Mouse (Mus musculus): ENCODE data around the gene Nrsn1. TPM values are rescaled to one million over a fixed set of nuclear protein-coding genes. Genes with fewer than 3 reads are reported as not detected.

Gene Nrsn1
- polyA plus RNA-seq, 1 experiment from 2014 or later, result 7.5 TPM

Other genes starting within 250 kb of the Nrsn1 start
- 1.1 and 1.4 TPM in 2 replicates for gene Dcdc2a, start 214.5 kb downstream of the Nrsn1 start, polyA plus RNA-seq (2014; fragmentation: Nextera tagmentation; extraction: Ambion mirVana)